Mouse (Mus musculus): ENCODE data around the gene Ptprj.

DNA sequence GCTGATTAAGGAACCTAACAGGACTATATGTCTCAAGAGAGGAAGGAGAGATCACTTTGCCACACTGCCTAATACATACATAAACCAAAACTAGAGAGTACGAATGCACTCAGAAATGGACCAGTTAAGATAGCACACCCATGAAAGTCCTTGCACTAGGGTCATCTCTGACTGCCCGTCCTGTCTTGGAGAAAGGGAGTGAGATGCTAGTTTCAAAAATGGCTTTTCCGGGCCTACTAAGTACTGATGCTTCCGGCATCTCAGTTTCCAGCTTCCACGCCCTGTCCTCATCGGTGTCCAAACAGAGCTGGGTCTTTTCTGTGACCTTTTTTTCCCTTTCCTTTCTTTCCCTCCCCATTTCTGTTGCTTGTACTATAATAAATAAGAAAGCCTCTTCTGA lies 4.0 kb downstream of the Ptprj start:
- TF ChIP-seq POLR2A (IDR thresholded peaks at IDR 0.05; ENCODE audit: insufficient read depth, low read depth, low read length) (no peak), CTCF (IDR thresholded peaks at IDR 0.05; ENCODE audit: insufficient read depth, low read depth, low read length) (no peak)

All from olfactory bulb, adult 2 months (tissue).